Mouse (Mus musculus): ENCODE measurements around the gene Rbm19. TPM values are rescaled to one million over a fixed set of nuclear protein-coding genes. Genes with fewer than 3 reads are reported as not detected.

Rbm19 gene
- total RNA-seq, 2 experiments from 2014 or later = 18.7 to 21.4 TPM

DNA sequence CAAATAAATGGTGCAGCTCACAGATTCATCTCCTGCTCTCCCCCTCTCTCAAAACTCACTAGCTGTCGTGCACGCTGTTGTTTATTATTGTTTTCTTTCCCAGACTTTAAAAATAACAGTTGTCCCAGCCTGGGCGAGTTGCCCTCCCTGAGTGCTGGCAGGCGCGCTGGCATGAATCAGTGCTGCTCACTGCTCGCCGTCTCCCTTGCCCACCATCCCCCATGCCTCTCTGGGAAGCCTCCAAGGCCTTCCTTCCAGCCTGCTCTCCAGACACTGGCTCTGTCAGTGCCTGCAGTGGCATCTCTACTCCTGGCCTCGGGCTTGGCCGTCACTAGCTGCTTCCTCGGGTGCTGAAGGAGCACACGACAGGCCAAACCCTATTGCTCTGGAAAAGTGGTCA lies 48.2 kb downstream of the Rbm19 start:
- peak; percentile 79 to 87 for DNase-seq (ENCODE audit: low spot score in 2 of 2)

DNA sequence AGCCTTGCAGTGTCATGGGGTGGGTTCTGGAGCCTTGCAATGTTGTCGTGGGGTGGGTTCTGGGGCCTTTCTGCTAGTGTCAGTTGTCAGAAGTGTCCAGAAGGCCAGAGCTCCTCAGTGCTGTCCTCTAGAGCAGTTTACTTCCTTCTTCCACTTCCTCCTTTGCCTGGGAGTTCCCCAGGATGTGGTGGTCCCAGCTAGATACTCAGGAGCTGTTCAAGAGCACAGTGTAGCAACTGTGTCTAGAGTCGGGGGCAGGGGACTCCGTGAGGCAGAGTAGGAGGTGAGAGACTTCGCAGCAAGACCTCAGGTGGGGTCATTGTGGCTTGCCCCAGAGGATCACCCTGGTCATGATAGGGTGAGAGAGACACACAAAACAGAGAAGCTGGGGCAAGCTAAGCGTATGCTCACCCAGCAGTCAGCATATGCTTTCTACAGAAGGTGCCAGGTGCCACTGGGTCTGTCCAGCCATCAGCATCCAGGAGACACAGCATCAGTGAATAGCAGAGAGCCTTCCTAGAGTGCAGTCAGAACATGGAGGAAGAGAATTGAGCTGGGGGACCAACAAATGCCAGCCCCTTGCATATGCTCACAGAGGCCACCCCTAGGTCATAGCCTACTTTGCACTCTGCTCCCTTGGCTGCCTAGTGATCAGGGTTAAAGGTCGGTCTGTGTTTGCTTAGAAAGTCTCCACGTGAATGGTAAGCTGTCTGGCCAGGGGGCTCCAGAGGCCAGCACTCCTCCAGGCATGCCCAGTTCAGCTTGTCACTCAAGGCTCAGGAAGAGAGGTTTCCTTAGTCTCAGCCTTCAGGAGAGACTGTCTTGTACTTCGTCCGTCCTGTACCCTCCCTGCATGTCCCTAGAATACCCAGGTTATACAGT lies 49.0 kb downstream of the Rbm19 start:
- no peak for DNase-seq (ENCODE audit: low spot score in 2 of 2)

DNA sequence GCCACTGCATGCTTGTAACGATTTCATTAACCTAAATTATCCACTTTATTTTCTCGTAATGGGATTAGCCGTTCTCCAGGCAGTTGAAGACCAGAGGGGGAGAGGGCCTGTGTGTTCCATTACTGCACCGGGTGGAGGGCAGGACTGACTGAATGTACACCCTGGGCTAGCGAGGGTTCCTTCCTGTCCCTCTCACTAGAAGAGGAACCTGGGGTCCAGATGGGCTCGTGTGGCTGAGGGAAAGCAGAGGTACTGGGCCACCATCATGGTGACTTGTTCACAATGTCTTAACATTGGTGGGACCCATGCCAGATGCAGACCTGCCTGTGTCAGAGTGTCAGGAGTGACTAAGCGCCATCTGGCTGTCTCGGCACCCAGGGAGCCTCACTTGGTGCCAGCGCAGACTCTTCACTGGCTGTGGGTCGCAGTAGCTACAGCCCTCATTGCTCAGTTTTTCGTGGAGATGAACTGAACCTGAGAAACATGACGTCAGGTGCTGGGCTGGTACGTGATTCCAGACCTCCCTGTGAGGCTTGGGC lies 51.6 kb downstream of the Rbm19 start:
- DNase-seq (ENCODE audit: low spot score in 2 of 2) = no peak

DNA sequence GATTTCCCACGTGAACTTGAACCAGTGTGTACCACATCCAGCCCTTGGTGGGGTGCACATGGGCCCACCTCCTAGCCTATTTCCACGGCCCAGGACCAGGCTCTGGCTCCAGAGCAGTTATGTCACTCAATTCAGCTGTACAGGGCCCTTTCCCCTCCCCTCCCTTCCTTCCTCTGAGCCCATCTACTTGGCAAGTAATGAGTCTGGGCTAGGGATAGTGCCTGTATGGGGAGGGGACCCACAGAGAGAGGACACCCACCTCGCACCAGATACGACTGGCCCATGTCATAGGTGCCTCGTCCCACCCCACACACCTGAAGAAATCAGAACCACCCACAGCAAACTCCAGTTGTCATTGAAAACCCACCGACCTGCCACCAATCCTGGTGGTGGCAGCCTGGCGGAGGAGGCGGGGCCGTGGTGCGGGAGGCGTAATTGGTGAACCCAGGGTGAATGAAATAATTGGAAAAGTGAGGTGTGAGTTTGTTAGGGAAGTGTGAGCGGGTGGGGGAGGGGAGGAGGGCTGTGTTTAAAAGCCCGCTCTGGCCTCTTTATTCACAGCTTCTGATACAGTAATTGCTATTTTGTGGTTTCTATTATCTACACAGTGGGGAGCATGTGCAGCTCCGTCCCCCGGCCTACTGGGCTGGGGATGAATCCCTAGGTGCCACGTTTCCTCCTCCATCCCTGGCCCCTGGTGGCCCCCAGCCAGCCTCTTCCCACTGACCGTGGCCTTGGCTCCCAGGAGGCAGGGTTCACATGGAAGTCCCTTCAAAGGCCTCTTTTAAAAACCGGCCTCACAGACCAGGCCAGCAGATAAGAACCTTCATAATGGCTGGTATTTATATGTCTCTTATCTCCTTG lies 55.8 kb downstream of the Rbm19 start:
- DNase-seq (ENCODE audit: low spot score in 2 of 2) = no peak

DNA sequence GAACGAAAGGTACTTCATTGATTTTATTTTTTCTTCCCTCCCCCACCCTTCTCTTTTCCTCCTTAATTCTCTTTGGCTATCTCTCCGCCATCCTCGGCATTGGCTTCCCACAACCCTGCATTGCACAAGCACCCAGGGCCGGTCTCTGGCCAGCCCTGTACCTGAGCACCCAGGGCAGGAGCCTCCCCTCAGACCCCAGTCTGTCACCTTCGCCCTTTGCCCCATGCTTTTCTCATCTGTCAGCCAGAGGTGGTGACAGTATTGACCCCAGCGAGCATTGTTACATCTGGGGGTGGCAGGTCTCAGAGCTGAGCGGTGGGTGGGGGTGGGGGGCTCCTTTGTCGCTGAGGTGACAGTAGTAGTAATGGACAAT lies 56.5 kb downstream of the Rbm19 start:
- no peak for DNase-seq (ENCODE audit: low spot score in 2 of 2)

DNA sequence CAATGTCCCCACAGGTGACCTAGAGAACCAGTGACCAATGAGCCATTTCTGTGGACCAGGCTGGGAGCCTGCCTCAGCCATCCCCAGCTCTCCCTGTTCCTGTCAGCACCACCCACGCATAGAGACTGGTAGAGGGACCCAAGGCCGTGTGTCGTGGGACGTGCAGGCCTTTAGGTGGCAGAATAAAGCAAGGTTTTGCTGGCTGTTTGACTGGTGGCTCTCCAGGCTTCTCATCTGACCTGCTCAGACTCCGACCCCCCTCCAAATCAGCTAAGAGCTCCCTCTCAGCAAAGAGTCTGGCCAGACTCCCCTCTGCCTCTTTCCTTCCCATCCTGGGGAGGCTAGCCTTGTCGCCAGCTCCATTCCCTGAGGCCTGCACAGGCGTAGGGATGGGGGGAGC lies 58.1 kb downstream of the Rbm19 start:
- DNase-seq (ENCODE audit: low spot score in 2 of 2) = no peak

DNA sequence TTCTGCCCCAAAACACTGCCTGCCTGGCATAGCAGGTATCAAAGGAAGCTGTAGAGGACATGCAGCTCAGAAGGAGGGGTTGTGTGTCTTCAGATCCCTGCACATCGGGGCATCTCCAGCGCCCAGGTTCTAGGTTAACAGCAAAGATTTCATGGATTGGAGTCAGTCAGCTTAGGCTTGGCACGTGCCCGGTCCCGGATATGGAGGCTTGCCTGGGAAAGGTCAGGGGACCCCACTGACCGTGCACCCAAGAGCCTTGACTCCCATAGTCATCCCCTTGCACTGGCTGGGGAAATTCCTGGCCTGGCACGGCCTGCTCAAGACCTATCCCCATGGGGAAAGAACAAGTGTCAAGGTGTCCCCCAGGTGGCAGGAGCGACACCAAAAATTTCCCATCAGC lies 59.0 kb downstream of the Rbm19 start:
- DNase-seq (ENCODE audit: low spot score in 2 of 2) = no peak

DNA sequence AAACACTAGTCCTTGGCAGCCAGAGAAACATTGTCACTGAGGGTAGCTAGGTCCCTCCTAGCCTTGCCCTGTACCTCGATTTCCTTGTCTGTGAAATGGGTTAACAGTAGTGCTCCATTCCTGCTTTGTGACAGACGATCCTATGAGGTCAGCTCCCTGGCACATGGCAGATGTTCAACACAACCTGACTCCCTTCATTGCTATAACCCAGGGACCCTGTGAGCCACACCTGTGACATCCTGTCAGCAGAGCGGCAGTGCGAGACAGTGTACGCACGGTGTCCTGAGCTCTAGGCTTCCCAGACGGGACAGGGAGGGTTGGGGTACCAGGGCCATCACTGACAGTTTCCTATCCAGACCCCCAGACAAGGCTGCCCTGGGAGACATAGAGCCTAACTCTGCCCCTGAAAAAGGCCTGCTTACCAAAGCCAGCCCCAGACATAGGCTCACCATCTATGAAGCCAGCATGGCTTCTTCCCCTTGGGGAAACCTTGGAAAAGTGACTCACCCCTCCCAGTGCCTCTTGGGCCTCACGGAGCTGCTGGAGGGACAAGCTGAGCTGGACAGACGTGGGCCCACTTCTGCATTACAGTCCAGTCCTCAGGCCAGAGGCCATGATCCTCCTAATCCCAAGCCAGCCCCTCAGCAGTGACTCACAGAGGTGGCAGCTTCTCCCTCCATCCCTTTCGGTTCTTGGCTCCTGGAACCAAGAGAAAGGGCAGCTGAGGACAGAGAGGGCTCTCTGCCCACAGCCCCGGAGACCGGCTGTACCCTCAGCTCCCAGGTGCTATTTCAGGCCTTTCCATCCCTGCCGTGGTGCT lies 60.2 kb downstream of the Rbm19 start:
- DNase-seq (ENCODE audit: low spot score in 2 of 2) = no peak

DNA sequence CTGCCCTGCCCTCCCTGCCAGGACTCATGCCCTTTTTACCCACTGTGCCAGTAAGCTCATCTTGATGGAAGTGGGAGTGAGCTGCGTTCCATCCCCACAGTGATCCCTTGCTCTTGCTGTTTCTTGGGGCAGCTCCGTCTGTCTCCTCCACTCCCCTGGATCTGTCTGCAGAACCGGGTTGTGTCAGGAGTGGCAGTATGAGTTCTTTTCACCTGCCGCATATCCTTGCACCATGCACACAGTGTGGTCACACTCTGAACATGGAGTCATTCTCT lies 60.7 kb downstream of the Rbm19 start:
- no peak for DNase-seq (ENCODE audit: low spot score in 2 of 2)

DNA sequence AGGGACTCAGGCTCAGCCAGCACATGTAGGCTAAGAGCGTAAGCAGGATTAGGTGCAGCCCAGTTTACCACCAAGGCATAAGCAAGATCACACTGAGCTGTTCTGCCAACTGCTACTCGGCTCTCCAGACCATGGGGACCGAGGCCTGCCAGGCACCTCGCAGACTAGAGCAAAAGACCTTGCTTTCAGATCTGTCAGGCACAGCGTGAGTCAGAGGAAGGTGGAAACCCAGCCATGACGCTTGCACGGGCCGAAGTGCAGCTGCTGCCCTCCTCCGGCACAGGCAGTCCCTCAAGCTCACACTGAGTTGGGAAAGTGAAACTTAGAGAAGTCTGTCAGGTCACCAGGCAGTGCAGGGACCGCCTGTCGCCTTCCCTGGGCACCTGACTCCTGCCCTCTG lies 63.8 kb downstream of the Rbm19 start:
- DNase-seq (ENCODE audit: low spot score in 2 of 2) = no peak

DNA sequence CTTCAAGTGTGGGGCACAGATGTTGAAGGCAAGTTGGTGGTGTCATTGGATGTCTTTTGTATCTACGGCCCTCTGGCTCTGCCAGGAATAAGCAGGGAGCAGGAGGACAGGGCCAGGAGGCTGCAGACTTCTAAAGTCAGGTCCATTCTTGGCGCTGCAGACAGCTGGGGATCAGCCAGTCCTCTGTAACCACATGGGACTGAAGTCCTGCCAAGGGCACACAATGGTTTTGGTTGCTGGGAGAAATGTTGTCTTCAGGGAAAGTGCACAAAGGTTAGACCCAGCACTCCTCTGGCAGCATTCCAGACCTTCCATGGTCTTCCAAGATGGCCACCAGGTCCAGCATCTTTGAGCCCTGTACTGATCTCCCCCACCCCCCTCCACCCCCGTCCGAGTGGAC lies 65.1 kb downstream of the Rbm19 start:
- no peak for DNase-seq (ENCODE audit: low spot score in 2 of 2)

DNA sequence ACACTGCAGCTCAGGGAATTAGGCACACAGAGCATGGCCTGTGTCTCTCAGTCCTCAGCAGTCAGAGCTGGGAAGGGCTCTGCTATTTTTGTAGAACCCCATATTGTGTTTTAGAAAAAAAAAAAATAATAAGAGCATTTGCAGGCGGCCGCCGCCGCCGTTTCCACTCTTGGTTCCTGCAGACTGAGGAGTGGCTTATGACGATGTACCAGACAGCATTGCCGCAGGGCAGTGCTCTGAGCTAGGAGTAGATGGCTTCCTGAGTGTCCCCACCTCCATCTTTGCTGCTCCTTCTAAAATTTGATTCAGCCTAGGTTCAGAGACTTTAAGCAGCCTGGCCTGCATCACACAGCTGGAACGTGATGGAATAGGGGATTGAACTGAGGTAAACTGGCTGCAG lies 67.1 kb downstream of the Rbm19 start:
- DNase-seq (ENCODE audit: low spot score in 2 of 2) = peak in 1 of 2 experiments; percentile 30

DNA sequence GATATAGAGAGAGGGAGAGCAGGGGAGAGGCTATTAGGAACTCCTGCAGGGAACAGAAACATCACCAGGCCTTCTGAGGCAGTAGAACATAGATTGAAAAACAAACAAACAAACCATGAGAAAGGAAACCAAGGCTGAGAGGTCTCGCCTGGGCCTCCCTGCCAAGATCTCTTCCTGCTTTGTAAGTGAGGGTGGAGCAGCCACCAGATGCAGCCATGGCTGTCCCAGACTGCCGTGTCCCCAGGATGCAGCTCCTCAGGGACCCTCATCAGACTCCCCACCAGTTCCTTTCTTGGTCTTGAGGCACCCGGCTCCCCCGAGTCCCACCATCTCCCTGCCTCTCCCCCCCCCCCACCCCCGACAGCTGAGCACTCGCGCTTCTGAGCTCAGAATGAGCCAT lies 67.5 kb downstream of the Rbm19 start:
- DNase-seq (ENCODE audit: low spot score in 2 of 2) = no peak

DNA sequence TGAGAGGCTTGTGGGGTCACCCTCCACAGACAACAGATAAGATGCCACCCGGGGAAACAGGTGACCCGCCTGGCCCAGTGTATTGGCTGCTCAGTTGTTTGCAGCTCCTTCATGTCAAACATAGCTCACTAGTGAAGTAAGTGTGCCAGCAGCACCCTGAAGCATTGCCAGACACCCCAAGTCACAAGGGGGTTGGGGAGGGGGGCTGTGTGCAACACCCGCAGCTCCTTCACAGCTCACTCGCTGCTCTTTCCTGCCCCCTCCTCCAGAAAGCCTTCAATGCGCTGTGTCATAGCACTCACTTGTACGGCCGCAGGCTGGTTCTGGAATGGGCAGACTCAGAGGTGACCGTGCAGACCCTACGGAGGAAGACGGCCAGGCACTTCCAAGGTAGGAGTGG lies 69.7 kb downstream of the Rbm19 start:
- no peak for DNase-seq (ENCODE audit: low spot score in 2 of 2)

DNA sequence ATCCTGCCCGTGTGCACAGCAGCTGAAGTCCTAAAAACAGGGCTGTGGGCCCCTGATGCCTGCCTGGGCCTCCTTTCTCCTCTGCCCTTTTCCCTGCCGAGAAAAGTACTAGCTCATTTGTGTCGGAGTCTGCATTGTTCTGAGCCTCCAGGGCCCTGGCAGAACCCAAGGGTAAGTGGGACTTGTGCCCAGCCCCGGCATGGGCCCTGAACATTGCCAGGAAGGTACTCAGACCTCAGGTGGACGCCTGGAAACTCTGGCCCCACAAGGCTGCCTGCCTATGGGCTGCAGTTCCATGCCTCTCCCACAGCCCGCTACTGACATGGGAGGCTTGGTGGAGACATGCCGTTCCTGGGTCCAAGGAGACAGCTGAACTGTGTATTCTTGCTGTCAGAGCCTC lies 72.3 kb downstream of the Rbm19 start:
- DNase-seq (ENCODE audit: low spot score in 2 of 2) = no peak

DNA sequence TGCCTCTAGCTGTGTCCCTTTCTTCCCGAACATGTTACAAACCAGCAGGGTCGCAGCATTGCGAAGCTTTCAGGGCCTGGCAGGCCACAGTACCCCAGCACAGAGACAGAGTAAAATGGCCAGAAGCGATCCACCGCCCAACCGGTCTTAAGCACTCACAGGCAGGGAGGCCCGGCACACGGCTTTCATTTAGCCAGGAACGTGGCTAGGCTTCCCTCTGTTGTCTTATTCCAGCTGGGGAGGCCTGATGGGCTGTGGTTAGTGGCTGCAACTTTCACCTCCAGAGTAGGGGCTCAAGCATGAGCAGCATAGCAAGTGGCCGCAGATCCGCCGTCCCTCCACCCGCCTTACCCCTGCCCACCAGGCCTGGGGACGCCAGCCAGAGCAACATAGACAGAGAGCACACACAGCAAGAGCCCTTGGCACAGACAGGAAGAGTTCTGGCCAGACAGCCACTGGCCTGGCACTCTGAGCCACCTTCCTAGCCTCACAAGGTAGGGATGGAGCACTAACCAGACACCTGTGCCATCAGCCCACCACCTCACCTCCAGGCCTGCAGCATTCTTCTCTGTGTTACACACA lies 73.8 kb downstream of the Rbm19 start:
- DNase-seq (ENCODE audit: low spot score in 2 of 2) = no peak

DNA sequence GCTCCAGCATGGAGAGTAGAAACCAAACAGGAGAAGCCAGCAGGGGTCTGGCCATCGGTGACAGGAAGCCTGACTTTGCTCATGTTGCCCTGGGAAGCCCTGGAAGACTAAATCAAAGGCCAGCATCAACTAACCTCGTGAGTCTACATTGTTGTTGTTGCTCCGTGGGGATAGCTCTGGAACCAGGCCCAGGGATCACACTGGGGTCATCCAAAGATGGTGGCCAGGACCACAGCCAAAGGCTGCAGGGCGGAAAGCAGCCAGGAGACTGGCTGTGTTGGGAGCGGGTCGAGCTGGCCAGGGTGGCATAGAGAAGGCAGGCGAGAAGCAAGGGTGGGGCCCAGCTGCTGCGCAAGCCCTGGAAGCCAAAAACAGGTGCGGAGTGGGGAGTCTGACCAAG lies 75.4 kb downstream of the Rbm19 start:
- no peak for DNase-seq (ENCODE audit: low spot score in 2 of 2)

DNA sequence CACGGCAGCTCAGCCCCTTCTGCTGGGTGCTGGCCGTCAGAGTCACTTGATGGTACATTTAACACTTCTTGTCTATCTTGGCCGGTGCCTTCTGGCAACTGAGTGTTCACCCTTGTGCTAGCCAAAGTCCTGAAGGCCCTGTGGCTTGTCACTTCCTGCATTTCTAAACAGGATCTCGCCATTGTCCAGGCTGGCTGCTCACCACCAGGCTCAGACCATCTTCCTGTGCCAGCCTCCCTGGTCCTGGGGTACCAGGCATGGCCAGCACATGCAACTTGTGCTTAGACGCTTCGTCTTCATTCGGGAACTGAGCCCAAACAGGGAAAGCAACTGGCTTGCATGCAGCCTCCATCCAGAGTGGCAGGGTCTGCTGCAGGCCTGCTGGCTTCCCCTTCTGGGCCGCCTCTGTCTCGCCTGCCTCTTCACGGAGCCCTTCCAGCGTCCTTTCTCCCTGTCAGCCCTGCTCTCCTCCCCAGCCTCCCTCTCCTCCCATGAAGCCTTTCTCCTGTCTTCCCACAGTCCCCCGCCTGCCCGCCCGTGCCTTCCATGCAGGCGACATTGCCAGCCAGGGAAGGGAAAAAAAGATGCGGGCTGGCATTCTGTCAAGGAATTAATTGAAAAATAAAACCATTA lies 78.2 kb downstream of the Rbm19 start:
- DNase-seq (ENCODE audit: low spot score in 2 of 2) = peak; percentile 38 to 44

DNA sequence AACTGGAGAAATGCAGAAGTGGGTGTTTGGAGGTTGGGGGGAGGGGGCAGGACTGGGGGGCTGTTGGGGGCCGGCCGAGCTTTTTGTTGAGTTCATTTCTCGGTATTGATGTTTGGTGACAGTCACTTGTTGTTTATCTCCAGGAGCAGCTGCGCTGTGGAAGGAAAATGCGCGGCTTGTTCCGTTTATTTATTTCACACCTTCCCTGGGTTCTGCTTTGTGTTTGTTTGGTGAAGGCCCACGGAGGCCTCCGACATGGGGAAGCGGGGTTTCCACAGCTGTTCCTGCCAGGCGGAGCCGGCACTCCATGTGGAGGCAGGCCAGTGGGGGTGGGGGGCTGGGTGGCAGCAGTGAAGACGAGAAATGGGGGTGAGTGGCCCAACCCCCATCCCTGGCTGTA lies 78.7 kb downstream of the Rbm19 start:
- peak; percentile 30 to 62 for DNase-seq (ENCODE audit: low spot score in 2 of 2)

DNA sequence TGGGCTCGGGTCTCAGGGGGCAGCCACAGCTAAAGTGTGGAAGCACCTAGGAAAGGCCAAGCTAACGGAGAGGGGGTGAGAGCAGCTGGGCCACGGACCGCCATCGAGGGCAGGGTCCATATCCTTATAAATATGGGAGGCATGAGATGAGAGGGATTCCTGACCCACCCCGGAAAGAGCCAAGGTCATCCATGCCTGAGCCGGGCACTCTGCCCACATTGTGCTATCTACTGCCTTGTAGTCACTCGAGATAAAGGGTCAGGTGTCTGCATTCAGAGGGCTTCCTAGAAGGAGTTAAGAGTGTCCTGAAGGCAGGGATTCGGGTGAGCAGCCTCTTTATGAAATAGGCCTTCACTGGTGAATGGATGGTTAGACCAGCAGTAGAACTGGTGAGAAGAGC lies 80.6 kb downstream of the Rbm19 start:
- DNase-seq (ENCODE audit: low spot score in 2 of 2) = no peak
